Mouse (Mus musculus): ENCODE measurements at regions not wholly inside any gene's neighbourhood (a gene's known extent, or its start where the extent isn't known, plus 50 kb on each side); places are given as distances from the start of the nearest gene placed in this dataset.

DNA sequence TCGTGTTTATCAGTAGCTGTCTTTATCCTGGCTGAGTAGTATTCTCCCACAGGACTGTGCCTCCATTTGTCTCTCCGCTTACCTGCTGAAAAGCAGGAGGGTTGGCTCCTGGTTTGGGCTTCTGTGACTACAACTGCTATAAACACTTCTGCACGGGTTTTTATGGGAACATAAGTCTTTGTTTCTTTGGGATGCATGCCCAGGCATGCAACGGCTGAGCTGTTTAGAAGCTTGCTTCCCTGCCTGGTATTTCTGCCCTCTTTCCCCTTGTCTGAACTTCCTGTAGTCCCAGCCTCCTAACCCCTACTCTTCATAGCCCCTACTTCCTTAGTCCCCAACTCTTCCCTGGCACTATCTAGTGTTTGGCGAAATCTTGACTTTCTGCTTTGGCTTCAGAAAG is 139.6 kb upstream of the Gm26897 start:
- no peak for DNase-seq
- intact Hi-C loops (cut with DNase I), result no loop called here

DNA sequence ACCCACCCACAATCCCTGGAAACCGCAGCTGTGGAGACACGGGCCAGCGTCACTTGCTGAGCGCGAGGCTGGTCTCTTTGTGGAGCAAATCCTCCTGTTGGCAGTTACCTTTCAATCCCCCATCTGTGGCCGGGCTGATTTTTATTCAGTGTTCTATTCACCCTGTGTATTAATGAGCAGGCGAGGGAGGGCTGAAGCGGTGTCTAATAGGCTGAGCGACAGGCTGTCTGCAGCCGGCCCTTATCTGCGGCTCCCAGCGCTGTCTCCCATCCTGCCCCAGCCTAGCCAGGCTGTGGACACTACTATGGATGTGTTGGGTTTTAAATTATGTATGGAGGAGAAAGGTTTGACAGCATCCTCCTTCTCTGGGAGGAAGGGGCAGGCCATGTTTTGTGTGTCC is 138.3 kb upstream of the Gm26897 start:
- intact Hi-C loops (cut with DNase I), result no loop called here
- no peak for DNase-seq

DNA sequence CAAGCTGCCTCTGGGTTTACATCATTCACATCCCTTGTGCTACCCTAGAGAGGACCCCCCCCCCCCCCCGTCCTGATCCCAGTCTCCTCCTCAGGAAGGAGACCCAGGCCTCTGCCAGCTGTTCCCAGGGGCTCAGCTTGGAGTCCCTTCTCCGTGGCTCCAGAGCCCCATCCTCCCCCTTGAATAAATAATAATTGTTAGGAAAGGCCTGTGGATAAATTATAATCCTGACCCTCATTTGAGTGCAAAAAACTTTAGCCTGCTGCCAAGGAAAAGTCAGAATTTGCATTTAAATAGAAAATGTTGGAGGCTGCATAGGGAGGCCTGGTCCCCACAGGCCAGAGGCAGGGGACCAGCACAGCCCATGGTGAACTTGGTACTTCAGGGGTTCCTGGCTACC is 136.0 kb upstream of the Gm26897 start:
- DNase-seq, result no peak
- intact Hi-C loops (cut with DNase I), result no loop called here

DNA sequence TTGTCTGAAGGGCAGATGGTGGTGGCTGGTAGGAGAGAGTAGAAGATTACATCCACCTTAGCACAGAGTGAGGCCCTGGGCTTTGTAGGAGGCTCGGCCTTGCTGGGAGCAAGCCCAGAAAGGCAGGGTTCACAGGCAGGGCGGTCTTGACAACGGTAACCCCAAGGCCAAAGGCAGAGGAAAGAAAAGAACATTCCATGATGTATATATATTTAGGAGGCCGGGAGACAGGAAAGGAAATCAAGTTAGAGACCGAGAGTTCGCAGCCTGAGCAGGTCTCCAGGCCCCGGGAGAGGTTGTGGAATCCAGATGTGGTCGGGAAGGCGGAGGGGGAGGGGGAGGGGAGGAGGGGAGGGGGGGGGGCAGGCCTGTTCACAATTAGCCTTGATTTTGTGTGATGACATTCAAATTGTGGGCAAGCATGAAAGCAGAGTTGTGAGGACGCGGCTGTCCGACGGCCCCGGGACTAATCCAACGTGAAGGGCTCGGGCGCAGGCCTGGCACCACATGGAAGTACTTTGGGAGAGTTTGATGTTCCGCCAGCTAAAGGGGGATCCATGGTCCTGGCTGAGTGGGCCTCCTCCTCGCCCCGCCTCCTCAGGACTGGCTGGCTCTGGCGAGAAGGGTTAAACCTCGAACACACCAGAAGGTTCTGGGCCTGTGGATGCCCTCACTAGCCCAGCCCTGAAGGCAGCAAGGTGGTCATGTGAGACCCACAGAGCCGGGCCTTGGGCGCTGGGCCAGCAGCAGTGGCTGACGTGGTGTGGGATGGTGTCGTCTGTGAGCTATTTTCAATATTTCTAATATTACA is 131.8 kb upstream of the Gm26897 start:
- intact Hi-C loops (cut with DNase I), result no loop called here
- peak; percentile 50 to 65 for DNase-seq

DNA sequence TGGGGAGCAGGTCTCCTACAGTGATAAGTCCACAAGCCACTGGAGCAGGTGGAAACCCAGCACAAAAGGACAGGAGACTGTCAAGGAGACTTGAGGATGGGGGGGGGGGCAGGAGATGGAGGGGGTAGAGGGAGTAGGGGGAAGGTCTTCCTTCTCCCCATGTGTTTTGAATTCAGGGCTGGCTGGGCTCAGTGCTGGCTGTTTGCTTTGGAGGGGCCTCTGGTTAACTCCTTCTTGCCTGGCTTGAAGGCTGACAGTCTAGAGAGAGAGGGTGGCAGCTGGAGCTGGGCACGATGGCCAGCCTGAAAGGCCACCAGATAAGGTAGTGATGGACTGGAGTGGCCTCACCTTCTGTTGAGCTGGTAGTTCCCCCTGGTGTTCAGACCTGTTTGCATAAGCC is 120.0 kb upstream of the Gm26897 start:
- intact Hi-C loops (cut with DNase I), result no loop called here

DNA sequence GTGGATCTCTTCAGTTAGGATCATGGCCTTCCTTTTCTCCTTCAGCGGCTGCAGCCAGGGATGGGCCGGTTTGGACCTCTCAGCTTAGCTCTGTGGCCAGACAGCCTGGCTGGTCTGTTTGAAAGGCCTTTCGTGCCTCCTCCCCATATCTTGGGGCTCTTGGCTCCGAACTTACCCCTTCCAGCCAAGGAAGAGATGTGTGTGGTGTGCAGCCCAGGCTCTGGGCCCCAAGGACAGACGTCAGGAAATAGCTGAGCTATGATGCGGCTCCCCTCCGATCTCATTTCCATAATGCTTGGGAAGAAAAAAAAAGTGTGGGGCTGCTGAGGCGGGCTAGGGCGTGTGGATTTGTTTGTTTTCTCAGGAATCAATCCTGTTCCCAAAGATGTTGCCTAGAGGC is 113.8 kb upstream of the Gm26897 start:
- intact Hi-C loops (cut with DNase I), result loop anchor here (2.0 kb wide), 1 partner anchor 197 kb away; no protein-coding TSS in a partner anchor
- peak; percentile 80 to 87 for DNase-seq

More for the DNA sequence above, 120.0 kb upstream of the Gm26897 start:
- no peak for DNase-seq

DNA sequence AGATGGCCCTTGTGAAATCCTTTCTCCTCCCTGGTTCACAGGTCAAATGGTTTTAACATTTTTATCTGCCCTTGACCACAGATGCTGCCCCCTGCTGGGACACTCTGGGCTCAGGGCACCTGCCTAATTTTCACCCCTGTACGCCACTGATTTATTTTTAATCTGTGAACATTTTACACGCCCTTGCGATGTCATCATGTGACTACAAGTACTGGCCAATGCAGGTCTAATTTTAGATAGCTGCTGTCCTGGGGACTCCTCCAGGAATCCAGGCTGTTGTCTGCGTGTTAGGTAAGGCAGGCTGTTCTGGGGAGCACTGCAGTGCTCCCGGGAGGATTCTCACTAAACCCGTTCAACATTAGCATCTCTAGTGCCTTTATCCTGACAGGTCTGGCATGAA is 113.1 kb upstream of the Gm26897 start:
- peak; percentile 69 to 76 for DNase-seq
- intact Hi-C loops (cut with DNase I), result loop anchor here (2.0 kb wide), 1 partner anchor 198 kb away; no protein-coding TSS in a partner anchor

DNA sequence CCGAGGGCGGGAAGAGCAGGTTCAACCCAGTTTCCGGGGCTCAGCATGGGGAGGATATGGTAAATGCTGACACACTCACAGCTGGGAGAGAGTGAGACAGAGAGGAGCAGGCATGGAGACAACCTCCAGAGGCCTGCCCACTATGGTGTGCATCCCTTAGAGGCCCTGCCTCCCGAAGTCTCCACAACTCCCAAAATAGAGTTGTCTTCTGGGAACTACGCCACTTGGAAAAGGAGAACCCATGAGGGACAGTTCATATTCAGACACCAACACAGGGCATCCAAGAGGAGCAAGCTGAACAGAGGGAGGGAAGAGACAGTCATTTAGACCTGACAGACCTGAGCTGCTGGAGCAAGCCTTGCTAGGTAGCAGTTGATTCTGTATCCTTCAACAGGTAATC is 111.2 kb upstream of the Gm26897 start:
- intact Hi-C loops (cut with DNase I), result no loop called here
- peak in 1 of 2 experiments; percentile 47 for DNase-seq

DNA sequence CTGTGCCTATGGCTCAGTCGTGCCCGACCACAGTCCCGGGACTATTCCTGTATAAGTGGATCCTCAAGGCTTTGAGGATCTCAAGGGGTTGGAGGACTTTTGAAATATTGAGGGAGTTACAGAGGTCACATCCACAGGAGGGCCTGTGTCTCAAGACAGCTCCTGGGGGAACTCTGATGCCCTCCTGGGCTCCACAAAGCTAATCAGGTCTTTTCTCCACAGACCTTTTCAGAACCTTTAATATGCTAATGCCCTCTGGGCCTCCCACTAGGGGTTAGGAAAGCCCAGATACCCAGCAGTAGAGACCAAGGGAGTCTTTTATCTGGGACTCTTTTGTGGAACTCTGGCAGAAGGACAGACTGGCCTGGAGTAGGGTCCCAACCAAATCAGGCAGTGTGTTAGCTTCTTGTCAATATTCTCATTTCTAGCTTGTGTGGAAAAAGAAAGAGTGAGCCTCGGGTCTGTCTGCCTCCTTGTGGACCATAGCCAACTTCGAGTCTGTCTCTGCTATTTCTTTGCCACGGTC is 107.4 kb upstream of the Gm26897 start:
- intact Hi-C loops (cut with DNase I), result no loop called here
- no peak for DNase-seq

DNA sequence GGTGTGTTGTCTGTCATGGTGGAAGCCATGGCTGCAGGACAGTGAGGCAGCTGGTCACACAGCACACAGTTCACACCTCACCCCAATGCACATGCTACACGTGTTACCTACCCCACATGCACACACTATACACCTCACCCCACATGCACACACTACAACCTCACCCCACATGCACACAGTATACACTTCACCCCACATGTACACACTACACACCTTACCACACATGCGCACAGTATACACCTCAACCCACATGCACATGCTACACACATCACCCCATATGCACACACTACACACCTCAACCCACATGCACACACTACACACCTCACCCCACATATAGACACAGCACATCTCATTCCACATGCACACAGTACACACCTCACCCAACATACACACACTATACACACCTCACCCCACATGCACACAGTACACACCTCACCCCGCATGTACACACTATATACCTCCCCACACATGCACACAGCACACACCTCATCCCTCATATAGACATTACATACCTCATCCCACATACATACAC is 103.3 kb upstream of the Gm26897 start:
- intact Hi-C loops (cut with DNase I), result no loop called here
- DNase-seq, result no peak

DNA sequence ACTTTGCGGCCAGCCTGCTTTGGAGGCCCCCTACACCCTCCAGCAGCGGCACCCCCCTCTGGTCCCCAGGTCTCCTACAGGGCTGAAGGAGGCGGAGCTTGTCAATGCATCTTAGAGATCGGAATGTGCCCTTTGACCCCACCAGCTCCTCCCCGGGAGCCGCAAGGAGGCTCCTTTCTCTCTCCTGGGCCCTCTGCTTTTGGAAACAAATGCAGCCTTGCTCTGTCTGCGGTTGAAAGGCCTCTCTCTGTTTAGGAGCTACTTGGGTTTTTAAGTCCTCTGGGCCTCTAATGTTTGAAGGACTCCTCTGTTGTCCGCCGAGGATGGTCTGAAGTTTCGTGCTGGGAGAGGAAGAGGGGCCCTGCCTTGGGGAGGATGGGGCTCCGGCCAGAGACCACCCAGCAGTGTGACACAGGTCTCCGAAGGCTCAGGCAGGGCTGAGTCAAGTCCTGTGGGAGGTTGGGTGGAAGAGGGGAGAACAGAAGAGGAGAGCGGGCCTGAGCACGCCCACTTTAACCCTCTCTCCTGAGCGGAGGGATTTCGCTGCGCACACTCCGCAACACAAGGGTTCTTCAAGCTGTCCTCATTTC is 102.1 kb upstream of the Gm26897 start:
- no peak for DNase-seq
- intact Hi-C loops (cut with DNase I), result no loop called here

DNA sequence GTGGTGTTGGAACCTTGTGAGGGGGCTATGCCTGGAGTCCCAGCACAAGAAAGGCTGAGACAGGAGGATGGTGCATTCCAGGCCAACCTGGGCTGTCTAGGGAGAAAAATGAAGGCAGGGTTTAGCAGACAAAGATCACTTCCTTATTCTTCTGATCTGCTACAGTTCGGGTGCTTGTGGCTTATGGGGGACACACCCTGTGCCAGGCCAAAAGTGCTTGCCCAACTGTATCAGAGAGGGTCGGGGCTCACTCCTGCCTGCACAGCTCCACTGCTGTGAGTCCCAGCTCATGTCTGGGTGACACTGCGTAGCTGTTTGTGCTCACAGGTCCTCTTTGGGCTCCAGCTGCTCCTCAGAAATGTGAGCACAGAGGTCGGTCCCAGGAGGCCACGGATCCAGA is 98.6 kb upstream of the Gm26897 start:
- intact Hi-C loops (cut with DNase I), result no loop called here
- no peak for DNase-seq

DNA sequence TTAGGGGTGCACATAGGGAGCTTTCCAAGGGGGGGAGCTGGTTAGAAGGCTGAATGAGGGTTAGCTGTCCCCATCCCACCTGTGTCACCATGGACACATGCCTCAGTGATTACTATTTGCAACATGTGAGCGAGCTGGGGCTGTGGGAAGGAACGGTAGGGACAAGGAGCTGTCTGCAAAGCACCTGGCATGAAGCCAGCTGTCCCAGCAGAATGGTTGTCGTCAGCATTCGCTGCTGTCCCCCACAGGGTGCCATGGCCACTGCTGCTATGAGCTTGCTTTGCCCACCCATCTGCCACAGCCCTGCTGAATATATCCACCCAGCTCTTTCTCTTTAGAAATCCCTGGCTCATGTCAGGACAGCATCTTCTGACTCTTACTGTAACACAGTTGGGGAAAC is 96.8 kb upstream of the Gm26897 start:
- intact Hi-C loops (cut with DNase I), result no loop called here
- DNase-seq, result no peak

DNA sequence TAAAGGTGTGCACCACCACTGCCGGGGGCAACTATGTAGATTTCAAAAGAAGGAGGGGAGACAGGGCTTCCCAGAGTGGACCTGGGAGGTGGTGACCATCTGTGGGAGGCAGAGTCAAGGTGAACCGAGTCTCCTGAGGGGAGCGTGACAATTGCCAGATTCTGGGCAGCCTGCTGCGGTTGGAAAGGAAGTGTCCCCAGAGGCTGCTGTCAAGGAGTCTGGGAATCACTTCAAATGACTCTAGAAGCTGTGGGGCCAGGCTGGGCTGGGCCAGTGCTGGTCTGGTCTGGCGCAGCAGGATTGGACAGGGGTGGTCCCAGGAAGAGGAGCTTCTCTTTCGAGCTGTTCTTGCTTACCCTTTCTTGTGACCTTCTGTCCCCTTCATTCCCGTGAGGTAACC is 95.4 kb upstream of the Gm26897 start:
- intact Hi-C loops (cut with DNase I), result no loop called here
- no peak for DNase-seq

DNA sequence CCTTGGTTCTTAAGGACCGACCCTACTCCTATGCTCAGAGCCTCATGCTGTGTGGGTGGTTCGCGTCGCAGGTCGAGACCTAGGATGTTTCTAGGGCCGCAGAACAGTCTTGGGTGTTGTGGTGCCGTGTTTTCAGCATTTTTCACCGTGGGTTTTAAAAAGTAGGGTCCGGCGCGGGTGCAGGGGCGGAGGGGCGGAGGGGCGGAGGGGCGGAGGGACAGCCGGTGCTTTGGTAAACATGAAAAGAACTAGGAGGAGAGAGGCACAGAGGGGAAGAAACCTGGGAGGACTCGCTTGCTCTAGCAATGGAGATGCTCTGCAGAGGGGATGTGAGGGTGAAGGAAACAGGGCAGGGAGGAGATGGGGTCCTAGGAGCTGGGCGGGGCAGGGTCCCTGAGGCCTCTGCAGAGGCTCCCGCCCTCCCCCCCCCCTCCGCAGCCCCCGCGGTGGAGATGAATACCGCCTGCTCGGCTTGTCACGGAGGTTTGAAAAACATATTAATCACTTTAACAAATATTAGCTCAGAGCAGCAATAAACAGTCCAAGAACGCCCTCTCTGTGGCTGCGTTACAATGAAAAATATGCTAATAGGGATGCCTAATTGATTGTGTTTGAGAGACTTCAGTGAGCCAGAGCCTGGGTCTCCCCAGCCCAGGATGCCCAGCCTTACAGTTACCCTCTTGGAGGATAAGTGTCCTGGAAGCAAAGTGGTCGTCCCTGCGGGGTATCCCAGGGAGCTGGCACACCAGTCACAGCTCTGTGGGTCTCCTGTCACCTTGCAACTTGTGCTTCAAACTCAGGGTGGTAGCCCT is 94.0 kb upstream of the Gm26897 start:
- no peak for DNase-seq
- intact Hi-C loops (cut with DNase I), result no loop called here

DNA sequence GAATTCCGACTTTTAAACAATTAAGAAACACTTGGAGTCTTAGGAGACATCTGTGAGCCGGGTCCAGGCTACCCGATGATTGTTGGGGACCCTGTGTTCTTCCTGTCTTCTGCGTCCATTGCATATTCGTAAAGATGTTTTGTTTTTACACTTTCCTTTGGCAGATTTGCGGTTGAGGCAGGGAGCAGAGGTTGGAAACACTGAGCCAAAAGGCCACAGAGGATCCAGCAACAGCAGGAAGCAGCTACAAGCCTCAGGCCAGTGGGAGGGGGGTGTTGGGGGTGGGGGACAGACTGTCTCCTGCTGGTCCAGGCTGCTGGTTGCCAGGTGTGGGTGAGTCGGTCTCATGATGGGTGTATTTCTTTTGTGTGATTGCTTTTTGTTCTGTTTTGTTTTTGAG is 92.7 kb upstream of the Gm26897 start:
- intact Hi-C loops (cut with DNase I), result no loop called here

DNA sequence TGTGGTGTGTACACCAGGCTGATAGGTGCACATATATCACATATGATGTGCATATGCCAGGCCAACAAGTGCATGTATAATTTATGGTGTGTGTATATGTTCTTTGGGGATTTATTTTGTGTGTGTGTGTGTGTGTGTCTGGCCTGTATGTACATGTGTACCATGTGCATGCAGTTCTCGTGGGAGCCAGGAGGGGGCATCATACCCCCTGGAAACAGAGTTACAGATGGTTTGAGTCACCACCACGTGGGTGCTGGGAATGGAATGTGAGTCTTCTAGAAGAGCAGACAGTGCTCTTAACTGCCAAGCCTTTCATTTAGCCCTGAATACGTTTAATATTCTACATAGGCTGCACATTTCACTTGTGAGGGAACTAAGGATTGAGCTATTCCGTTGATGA is 92.0 kb upstream of the Gm26897 start:
- DNase-seq, result no peak
- intact Hi-C loops (cut with DNase I), result no loop called here

More for the DNA sequence above, 92.7 kb upstream of the Gm26897 start:
- DNase-seq, result no peak

DNA sequence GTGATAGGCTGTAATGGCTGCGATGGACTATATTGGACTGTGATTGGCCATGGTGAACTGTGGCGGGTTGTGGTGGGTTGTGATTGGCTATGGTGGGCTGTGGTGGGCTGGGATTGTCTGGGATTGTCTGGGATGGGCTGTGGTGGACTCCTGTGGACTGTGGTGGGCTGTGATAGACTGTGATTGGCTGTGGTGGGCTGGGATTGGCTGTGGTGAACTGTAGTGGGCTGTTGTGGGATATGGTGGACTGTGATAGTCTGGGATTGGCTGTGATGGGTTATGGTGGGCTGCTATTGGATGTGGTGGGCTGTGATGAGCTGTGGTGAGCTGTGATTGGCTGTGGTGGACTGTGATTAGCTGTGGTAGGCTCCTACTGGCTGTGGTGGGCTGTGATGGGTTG is 89.6 kb upstream of the Gm26897 start:
- intact Hi-C loops (cut with DNase I), result no loop called here
- DNase-seq, result no peak

DNA sequence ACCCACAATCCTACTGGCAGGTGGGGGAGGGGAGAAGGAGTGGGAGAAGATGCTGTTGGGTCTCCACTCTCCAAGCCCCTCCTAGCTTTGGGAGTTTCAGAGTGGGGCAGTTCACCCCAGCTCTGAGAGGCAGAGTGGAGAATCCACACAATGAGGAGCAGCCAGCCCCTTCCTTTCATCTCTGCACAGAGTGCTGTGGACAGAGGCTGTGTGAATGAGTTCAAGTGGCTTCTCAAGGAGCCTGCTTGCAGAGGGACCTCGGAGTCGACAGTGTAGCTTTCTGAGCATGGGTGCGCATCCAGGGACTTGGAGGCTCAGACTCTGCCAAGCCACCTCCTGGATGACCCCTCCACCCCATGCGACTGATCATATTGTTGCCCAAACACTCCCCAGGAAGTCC is 88.9 kb upstream of the Gm26897 start:
- DNase-seq, result no peak
- intact Hi-C loops (cut with DNase I), result no loop called here

DNA sequence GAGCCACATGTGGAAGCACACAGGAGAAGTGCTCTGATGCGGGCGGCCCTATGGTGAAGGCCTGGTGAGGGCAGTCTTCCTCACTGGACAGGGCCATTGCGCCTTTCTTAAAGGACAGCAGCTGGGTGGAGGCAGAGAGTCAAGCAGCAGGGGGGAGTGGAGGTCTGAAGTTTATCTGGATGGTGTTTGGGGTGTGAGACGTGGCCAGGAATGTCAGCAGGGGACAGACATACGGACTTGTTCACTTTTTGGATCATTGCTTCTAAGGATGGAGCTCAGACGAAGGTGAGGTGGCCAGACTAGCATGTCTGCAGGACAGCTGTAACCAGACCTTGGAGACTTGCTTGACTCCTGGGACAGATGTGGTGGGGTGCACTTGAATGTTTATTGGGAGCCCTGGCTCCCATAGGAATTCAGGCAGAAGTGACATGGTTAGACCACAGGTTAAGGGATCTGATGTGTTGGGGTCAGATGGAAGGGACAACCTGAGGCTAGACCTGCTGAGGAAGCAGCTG is 86.0 kb upstream of the Gm26897 start:
- peak; percentile 35 to 46 for DNase-seq

DNA sequence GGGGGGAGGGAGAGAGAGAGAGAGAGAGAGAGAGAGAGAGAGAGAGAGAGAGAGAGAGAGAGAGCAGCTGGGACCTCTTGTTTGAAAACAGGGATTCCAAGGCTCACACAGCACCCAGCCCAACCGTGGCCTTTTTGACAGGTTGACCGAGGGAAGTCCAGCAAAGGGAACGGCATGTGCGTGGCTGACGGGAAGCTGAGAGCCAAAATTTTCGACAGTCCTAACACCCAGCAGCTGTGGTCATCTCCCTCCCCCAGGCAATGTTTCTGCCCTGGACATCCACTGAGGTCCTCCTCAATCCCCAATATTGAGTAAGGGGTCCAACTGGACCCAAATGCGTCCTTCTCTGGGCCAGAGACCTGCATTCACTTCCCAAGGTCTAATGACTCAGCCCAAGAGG is 85.2 kb upstream of the Gm26897 start:
- DNase-seq, result peak; percentile 54 to 62
- intact Hi-C loops (cut with DNase I), result no loop called here

More for the DNA sequence above, 86.0 kb upstream of the Gm26897 start:
- intact Hi-C loops (cut with DNase I), result no loop called here

Measured in heart, postnatal 10 days (tissue).